9 mouse cellular contexts compared by ENCODE assay signal in the genomic region with DNA sequence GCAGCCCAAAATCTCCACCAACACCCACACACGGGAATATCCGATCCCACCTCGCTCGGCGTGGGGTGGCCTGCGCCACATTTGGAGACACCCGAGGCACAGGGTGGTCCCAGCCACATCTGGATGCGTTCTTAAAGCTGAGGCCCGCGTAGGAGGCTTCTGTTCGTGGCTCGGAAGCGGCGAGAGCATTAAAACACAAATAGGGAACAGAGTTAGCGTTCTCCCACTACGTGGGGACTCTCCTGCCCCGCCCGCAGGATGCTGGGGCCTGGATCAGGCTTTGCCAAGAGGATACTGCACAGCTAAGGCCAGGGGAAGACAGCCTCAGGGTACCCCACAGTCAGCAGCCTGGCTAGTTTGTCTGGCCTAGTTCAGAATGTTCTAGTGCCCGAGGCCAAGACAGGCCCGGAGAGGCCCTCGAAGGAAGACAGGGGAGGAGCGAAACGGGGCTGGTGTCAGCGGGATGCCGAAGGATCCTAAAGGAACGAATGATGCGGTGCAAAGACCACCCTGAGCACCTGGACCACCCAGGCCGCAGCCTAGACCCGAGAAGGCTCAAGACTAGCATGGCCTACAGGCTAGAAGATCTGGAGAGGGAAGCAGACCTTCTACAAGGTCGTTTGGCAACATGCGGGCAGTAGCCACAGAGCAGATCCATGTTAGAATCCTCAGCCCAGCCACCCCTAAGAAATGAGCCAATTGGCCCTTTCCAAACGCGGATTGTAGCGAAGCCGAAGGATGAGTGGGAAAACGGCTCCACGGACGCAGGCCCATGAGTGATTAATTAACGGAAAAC.
DNase-seq lines count a peak whose midpoint lies in the region; ATAC-seq and TF ChIP-seq lines count a peak whose summit lies in the region.
"Had no signal": no experiment of that assay in that cellular context is flagged by ENCODE, and none has a peak within 500 bp of the region (broad histone marks: within the 10 kb centered on the region; RNA-seq: fewer than 3 reads in every experiment).

No protein-coding gene starts in this region.

- peak overlapping the region; percentile 64 for H3K9ac ChIP-seq in intestine, embryonic 16.5 days (ENCODE audit: low read depth, low read length)
- peak overlapping the region; percentile 37 for H3K9ac ChIP-seq in neural tube, embryonic 14.5 days (replicated peaks; ENCODE audit: low read depth, low read length)

- no peak for DNase-seq in layer of hippocampus, adult 2 months (ENCODE audit: low spot score in 2 of 2)
- DNase-seq in layer of hippocampus, adult 11-12 months (ENCODE audit: low spot score): no peak
- peak; percentile 52 for DNase-seq in forebrain, embryonic 10.5 days (ENCODE audit: extremely low spot score, low spot score)
- DNase-seq in frontal cortex, postnatal 36 days (ENCODE audit: low spot score in 2 of 2): no peak
- DNase-seq in lung, postnatal 14 days: no peak
- no peak for DNase-seq in kidney, postnatal 14 days

- H3K27me3 ChIP-seq in forebrain, embryonic 10.5 days (ENCODE audit: poor library complexity, severe bottlenecking): peaks cover 99% of the 10 kb centered on the region
- H3K27me3 ChIP-seq in intestine, embryonic 16.5 days (replicated peaks; ENCODE audit: control insufficient read depth, insufficient read depth, low read length): peaks cover 19% of the 10 kb centered on the region; the same call in 1 of the 2 replicates
- peaks cover 13% of the 10 kb centered on the region for H3K27me3 ChIP-seq in neural tube, embryonic 14.5 days (ENCODE audit: control insufficient read depth, insufficient read depth, low read length)

- H3K4me1 ChIP-seq in forebrain, embryonic 10.5 days: peaks cover 52% of the 10 kb centered on the region
- peaks cover 12% of the 10 kb centered on the region for H3K4me1 ChIP-seq in intestine, embryonic 16.5 days (ENCODE audit: control insufficient read depth, insufficient read depth, low read length)
- peaks cover 13% of the 10 kb centered on the region for H3K4me1 ChIP-seq in neural tube, embryonic 14.5 days (ENCODE audit: control insufficient read depth, insufficient read depth, low read length)

- H3K36me3 ChIP-seq in forebrain, embryonic 10.5 days (replicated peaks): no peaks in the 10 kb centered on the region
- no peaks in the 10 kb centered on the region for H3K36me3 ChIP-seq in intestine, embryonic 16.5 days (ENCODE audit: control insufficient read depth, insufficient read depth, low read length)
- H3K36me3 ChIP-seq in neural tube, embryonic 14.5 days (ENCODE audit: control insufficient read depth, insufficient read depth, low read length): no peaks in the 10 kb centered on the region

- TF ChIP-seq CTCF in layer of hippocampus, adult 2 months (conservative IDR thresholded peaks at IDR 0.05): no peak

- H3K4me2 ChIP-seq in intestine, embryonic 16.5 days (ENCODE audit: low read depth, low read length): peak overlapping the region; percentile 93
- H3K4me2 ChIP-seq in neural tube, embryonic 14.5 days (ENCODE audit: low read depth, low read length): peak overlapping the region; percentile 66

- ATAC-seq in intestine, embryonic 16.5 days: no peak
- ATAC-seq in neural tube, embryonic 14.5 days (ENCODE audit: low read depth): peak; percentile 31; the same call in 1 of the 2 replicates

- H3K27ac ChIP-seq in layer of hippocampus, adult 2 months: peak overlapping the region; percentile 64
- peak overlapping the region; percentile 80 for H3K27ac ChIP-seq in forebrain, embryonic 10.5 days
- H3K27ac ChIP-seq in intestine, embryonic 16.5 days (ENCODE audit: low read length): no peak overlapping the region
- no peak overlapping the region for H3K27ac ChIP-seq in neural tube, embryonic 14.5 days (ENCODE audit: low read depth, low read length)

- H3K9me3 ChIP-seq in forebrain, embryonic 10.5 days: no peaks in the 10 kb centered on the region
- no peaks in the 10 kb centered on the region for H3K9me3 ChIP-seq in intestine, embryonic 16.5 days (ENCODE audit: control insufficient read depth, low read length)
- no peaks in the 10 kb centered on the region for H3K9me3 ChIP-seq in neural tube, embryonic 14.5 days (ENCODE audit: control insufficient read depth, low read length)

- H3K4me3 ChIP-seq in layer of hippocampus, adult 2 months: peak overlapping the region; percentile 49
- peak overlapping the region; percentile 42 for H3K4me3 ChIP-seq in forebrain, embryonic 10.5 days
- H3K4me3 ChIP-seq in intestine, embryonic 16.5 days (ENCODE audit: low read length): peak overlapping the region; percentile 45
- H3K4me3 ChIP-seq in neural tube, embryonic 14.5 days (ENCODE audit: low read depth, low read length): peak overlapping the region; percentile 33
- H3K4me3 ChIP-seq: megakaryocyte, embryonic 14.5 days had no signal

- 7% methylated on average over 39 of the region's 39 CpGs for WGBS in forebrain, embryonic 10.5 days
- 52% methylated on average over 39 of the region's 39 CpGs for WGBS in intestine, embryonic 16.5 days
- 18% methylated on average over 39 of the region's 39 CpGs for WGBS in neural tube, embryonic 14.5 days

Comparison
In these comparisons a context has a peak if more than half of its experiments do, and no peak if none do; other contexts are left out.
1. H3K27ac ChIP-seq: peak in layer of hippocampus, adult 2 months (single experiment) and forebrain, embryonic 10.5 days (single experiment); none in intestine, embryonic 16.5 days (single experiment) and neural tube, embryonic 14.5 days (single experiment).
2. Peak in every context shown above with its lines, with median percentiles within 50 percentile points of each other: H3K4me3 ChIP-seq.